Mouse (Mus musculus) small intestine, adult 2 months (tissue): Measurements from ENCODE around the gene Olfr887. TPM values are rescaled to one million over a fixed set of nuclear protein-coding genes. Genes with fewer than 3 reads are reported as not detected.

Experiments used
- H3K27ac ChIP-seq: fragments of 200-500 bp; 2 replicates; pipeline ENCODE4 v1.5.1; 2012; ENCODE audit warnings: low read depth, low read length, control low read depth, inconsistent platforms; ENCODE audit not compliant: insufficient read depth
- H3K27me3 ChIP-seq: fragments of 200-500 bp; 2 replicates; pipeline ENCODE4 v1.6.1; 2012; ENCODE audit warnings: mild to moderate bottlenecking, moderate library complexity, low read length, inconsistent platforms; ENCODE audit not compliant: control insufficient read depth, insufficient read depth
- H3K36me3 ChIP-seq: fragments of 200-500 bp; 2 replicates; pipeline ENCODE4 v1.6.1; 2012; ENCODE audit warnings: mild to moderate bottlenecking, low read length, control low read depth, inconsistent platforms; ENCODE audit not compliant: control insufficient read depth, insufficient read depth
- H3K4me1 ChIP-seq: fragments of 200-500 bp; 2 replicates; pipeline ENCODE4 v1.6.1; 2012; ENCODE audit warnings: low read length, inconsistent platforms, mixed read lengths; ENCODE audit not compliant: control insufficient read depth, insufficient read depth, insufficient read length
- H3K4me3 ChIP-seq: fragments of 200-500 bp; 2 replicates; pipeline ENCODE4 v1.5.1; 2012; ENCODE audit warnings: low read depth, mild to moderate bottlenecking, control low read depth, inconsistent platforms, low read length, moderate library complexity
- CTCF ChIP-seq: fragments of 200-500 bp; IDR thresholded peaks from 2 replicates; pipeline ENCODE4 v1.5.1; 2012; ENCODE audit warnings: low read depth, mild to moderate bottlenecking, control low read depth, inconsistent platforms, low read length, moderate library complexity, mixed read lengths; ENCODE audit not compliant: insufficient replicate concordance, insufficient read length; ENCODE audit errors: extremely low read depth
- POLR2A ChIP-seq: fragments of 200-500 bp; IDR thresholded peaks from 2 replicates; pipeline ENCODE4 v1.6.1; 2012; ENCODE audit warnings: low read depth, mild to moderate bottlenecking, control low read depth, inconsistent platforms, low read length, moderate library complexity
- WGBS: fragments of 180-500 bp; shearing (Covaris S2); methylation state at CpG from one replicate; pipeline ENCODE4 v1.1.7; 2018; 5-methylcytosine and 5-hydroxymethylcytosine counted together
- polyA plus RNA-seq: library from polyadenylated mRNA; depleted of rRNA; stranded (reverse); fragments of >200 nt; gene quantifications from 2 replicates; pipeline ENCODE4 v1.2.3, GENCODE M21; 2012; rRNA removed

Gene Olfr887
- not detected in 2 replicates for polyA plus RNA-seq

DNA sequence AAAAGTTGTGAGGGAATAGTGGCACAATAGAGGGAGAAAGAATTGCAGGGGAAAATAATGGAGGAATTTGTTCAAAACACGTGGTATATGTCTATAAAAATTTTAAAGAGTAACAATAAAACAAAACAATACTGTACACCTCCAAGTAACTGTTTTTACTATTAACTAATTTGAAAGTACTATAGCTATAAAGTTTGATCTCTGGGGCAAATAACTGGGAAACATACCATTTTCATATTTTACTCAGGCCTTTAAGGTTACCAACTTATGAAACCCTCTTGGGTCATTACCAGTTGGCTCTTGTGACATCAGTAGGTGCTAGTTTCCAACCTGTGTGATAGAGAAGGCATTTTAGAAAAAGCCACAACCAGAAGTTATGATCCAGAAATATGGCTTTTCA lies at the start of gene Olfr887:
Olfr887 (plus strand) TSS at position 301 of the 400 bp plus-strand sequence.
- Histone ChIP-seq H3K27me3 (no peaks in the 10 kb centered on the region), H3K36me3 (no peaks in the 10 kb centered on the region), H3K4me1 (no peaks in the 10 kb centered on the region), H3K4me3 (no peak within 1 kb of the TSS), H3K27ac (no peak within 1 kb of the TSS)
- 62% methylated on average over 1 of the region's 1 CpGs for WGBS
- TF ChIP-seq POLR2A (no peak), CTCF (no peak)

DNA sequence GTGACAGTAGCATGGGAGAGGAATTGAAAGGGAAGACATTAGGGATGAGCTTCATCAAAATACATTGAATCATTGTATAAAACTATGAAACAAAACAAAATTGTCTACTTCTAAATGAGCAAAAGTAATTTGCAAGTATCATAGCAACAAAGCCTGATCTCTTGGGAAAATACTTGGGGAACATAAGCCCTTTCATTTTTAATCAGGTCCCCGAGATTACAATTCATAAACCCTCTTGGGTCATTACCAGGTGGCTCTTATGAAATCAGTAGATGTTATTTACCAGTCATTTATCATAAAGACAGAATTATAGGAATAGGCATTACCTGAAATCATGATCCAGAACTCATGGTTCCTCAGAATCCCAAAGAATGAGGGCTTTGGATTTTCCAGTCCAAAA lies 37.6 kb upstream of the Olfr887 start, which contains the start of gene Olfr884:
Olfr884 (plus strand) TSS at position 301 of the 400 bp plus-strand sequence.
- TF ChIP-seq CTCF: no peak
- TF ChIP-seq POLR2A: no peak
- Histone ChIP-seq H3K36me3 (no peaks in the 10 kb centered on the region), H3K4me3 (no peak within 1 kb of the TSS), H3K27me3 (no peaks in the 10 kb centered on the region), H3K4me1 (no peaks in the 10 kb centered on the region), H3K27ac (no peak within 1 kb of the TSS)
- 46% methylated on average over 1 of the region's 1 CpGs for WGBS

GRCm38 (mm10) chr9:38061022-38061421 lies 22.9 kb upstream of the Olfr887 start, which contains the start of gene Olfr885:
Gene Olfr885 (plus strand): TSS chr9:38061322.
- no peak for TF ChIP-seq CTCF
- Histone ChIP-seq H3K4me1 (no peaks in the 10 kb centered on the region), H3K27me3 (no peaks in the 10 kb centered on the region), H3K27ac (no peak within 1 kb of the TSS), H3K36me3 (no peaks in the 10 kb centered on the region), H3K4me3 (no peak within 1 kb of the TSS)
- 81% methylated on average over 3 of the region's 3 CpGs for WGBS

GRCm38 (mm10) chr9:38107828-38108227 lies 24.0 kb downstream of the Olfr887 start, which contains the start of gene Olfr888:
Gene Olfr888 (plus strand): TSS chr9:38108128.
- Histone ChIP-seq H3K4me3 (no peak within 1 kb of the TSS), H3K36me3 (no peaks in the 10 kb centered on the region), H3K27ac (no peak within 1 kb of the TSS), H3K27me3 (no peaks in the 10 kb centered on the region), H3K4me1 (no peaks in the 10 kb centered on the region)
- 87% methylated on average over 1 of the region's 1 CpGs for WGBS
- no peak for TF ChIP-seq POLR2A
- TF ChIP-seq CTCF: no peak

DNA sequence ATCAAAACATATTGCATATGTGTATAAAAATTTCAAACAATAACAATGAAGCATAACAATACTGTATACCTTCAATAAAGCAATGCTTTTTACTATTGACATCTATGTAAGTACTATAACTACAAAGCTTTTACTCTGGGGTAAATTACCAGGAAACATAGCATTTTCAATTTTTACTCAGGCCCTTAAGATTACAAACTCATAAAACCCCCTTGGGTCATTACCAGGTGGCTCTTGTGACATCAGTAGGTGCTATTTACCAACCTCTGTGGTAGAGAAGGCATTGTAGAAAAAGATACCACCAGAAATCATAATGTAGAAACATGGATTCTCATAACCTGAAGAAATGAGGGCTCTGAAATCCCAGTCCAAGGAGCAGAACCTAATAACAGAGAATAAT lies 31.0 kb downstream of the Olfr887 start, which contains the start of gene Olfr889:
Olfr889 (plus strand) TSS at position 301 of the 400 bp plus-strand sequence.
- no peaks in the 10 kb centered on the region for H3K27me3 ChIP-seq
- no peaks in the 10 kb centered on the region for H3K36me3 ChIP-seq
- no peak within 1 kb of the TSS for H3K4me3 ChIP-seq
- TF ChIP-seq CTCF (no peak), POLR2A (no peak)
- H3K4me1 ChIP-seq: no peaks in the 10 kb centered on the region
- H3K27ac ChIP-seq: no peak within 1 kb of the TSS

Other genes starting within 250 kb of the Olfr887 start
- 0.18 TPM in 1 of 2 replicates, not detected in the other for gene Olfr877, start 229.8 kb upstream of the Olfr887 start, polyA plus RNA-seq
- gene Olfr145, start 187.3 kb upstream of the Olfr887 start, polyA plus RNA-seq: not detected in 2 replicates
- not detected in 2 replicates for gene Olfr878, start 166.2 kb upstream of the Olfr887 start, polyA plus RNA-seq
- gene Olfr881, start 92.2 kb upstream of the Olfr887 start, polyA plus RNA-seq: not detected in 2 replicates
- gene Olfr883, start 58.3 kb upstream of the Olfr887 start, polyA plus RNA-seq: not detected in 2 replicates
- not detected in 2 replicates for gene Olfr884, start 37.5 kb upstream of the Olfr887 start, polyA plus RNA-seq
- not detected in 2 replicates for gene Olfr885, start 22.8 kb upstream of the Olfr887 start, polyA plus RNA-seq
- gene Olfr888, start 24.1 kb downstream of the Olfr887 start, polyA plus RNA-seq: not detected in 2 replicates
- gene Olfr889, start 31.1 kb downstream of the Olfr887 start, polyA plus RNA-seq: not detected in 2 replicates
- gene Olfr890, start 58.4 kb downstream of the Olfr887 start, polyA plus RNA-seq: not detected in 2 replicates
- gene Olfr891, start 96.7 kb downstream of the Olfr887 start, polyA plus RNA-seq: not detected in 2 replicates
- not detected in 2 replicates for gene Olfr893, start 124.3 kb downstream of the Olfr887 start, polyA plus RNA-seq
- not detected in 2 replicates for gene Olfr894, start 134.0 kb downstream of the Olfr887 start, polyA plus RNA-seq
- not detected in 2 replicates for gene Olfr143, start 168.7 kb downstream of the Olfr887 start, polyA plus RNA-seq
- gene Olfr895, start 183.8 kb downstream of the Olfr887 start, polyA plus RNA-seq: not detected in 2 replicates
- gene Olfr896-ps1, start 207.0 kb downstream of the Olfr887 start, polyA plus RNA-seq: not detected in 2 replicates
- gene Olfr25, start 245.0 kb downstream of the Olfr887 start, polyA plus RNA-seq: not detected in 2 replicates